Mouse (Mus musculus) megakaryocyte, embryonic 14.5 days (primary cell): ENCODE measurements at regions not wholly inside any gene's neighbourhood (a gene's known extent, or its start where the extent isn't known, plus 50 kb on each side); places are given as distances from the start of the nearest gene placed in this dataset.

Experiments used
- FLI1 ChIP-seq: IDR thresholded peaks from 2 replicates; pipeline ENCODE4 v1.6.1; 2012; ENCODE audit warnings: low read length, inconsistent platforms, mixed read lengths
- GATA1 ChIP-seq: IDR thresholded peaks from 3 replicates; pipeline ENCODE4 v1.6.1; 2012; ENCODE audit warnings: mixed read lengths, low read length, inconsistent platforms, borderline replicate concordance

GRCm38 (mm10) chr9:89831855-89832254 lies 77.9 kb upstream of the Rasgrf1 start:
- TF ChIP-seq GATA1 (no peak), FLI1 (no peak)
